Mouse (Mus musculus) hindbrain, postnatal 0 days (tissue): ENCODE results near the gene Msantd2. TPM values are rescaled to one million over a fixed set of nuclear protein-coding genes. Genes with fewer than 3 reads are reported as not detected.

Experiments
- ATAC-seq: fragments of 200-750 bp; cut with Nextera tagmentation; 2 replicates; pipeline ENCODE4 v1.8.0; 2017; ENCODE audit warnings: mild to moderate bottlenecking, moderate TSS enrichment, moderate library complexity
- DNase-seq: peaks from one replicate; pipeline ENCODE4 v3.0.0-alpha.2; 2015; ENCODE audit warnings: low spot score
- H3K27ac ChIP-seq: fragments of 300-500 bp; sonication (generic); 2 replicates; pipeline ENCODE4 v1.5.1; 2014; ENCODE audit warnings: mild to moderate bottlenecking
- H3K27me3 ChIP-seq: fragments of 300-500 bp; sonication (generic); 2 replicates; pipeline ENCODE4 v1.6.1; 2014; ENCODE audit warnings: low read length, mixed read lengths; ENCODE audit not compliant: insufficient read depth
- H3K36me3 ChIP-seq: fragments of 300-500 bp; sonication (generic); 2 replicates; pipeline ENCODE4 v1.6.1; 2014; ENCODE audit warnings: low read length, mixed read lengths; ENCODE audit not compliant: insufficient read depth
- H3K4me1 ChIP-seq: fragments of 300-500 bp; sonication (generic); 2 replicates; pipeline ENCODE4 v1.6.1; 2014; ENCODE audit warnings: antibody characterized with exemption, low read length, mixed read lengths; ENCODE audit not compliant: insufficient read depth
- H3K4me2 ChIP-seq: fragments of 300-500 bp; sonication (generic); 2 replicates; pipeline ENCODE4 v1.6.1; 2014; ENCODE audit warnings: low read depth, mild to moderate bottlenecking, low read length, moderate library complexity, mixed read lengths
- H3K4me3 ChIP-seq: fragments of 300-500 bp; sonication (generic); 2 replicates; pipeline ENCODE4 v1.5.1; 2014; ENCODE audit warnings: low read length
- H3K9ac ChIP-seq: fragments of 300-500 bp; sonication (generic); replicated peaks from 2 replicates; pipeline ENCODE4 v1.6.1; 2014; ENCODE audit warnings: mild to moderate bottlenecking, low read length, moderate library complexity, mixed read lengths
- H3K9me3 ChIP-seq: fragments of 300-500 bp; sonication (generic); 2 replicates; pipeline ENCODE4 v1.6.1; 2016; ENCODE audit warnings: low read length, mixed read lengths
- CTCF ChIP-seq: IDR thresholded peaks from 2 replicates; pipeline ENCODE4 v1.5.1; 2016; ENCODE audit warnings: antibody characterized with exemption, control low read depth, low read depth
- WGBS: fragments of 180-500 bp; shearing (Covaris S2); extraction: QIAGEN DNeasy Blood & Tissue Kit; methylation state at CpG from one replicate; pipeline ENCODE4 v1.1.7; 2014; 5-methylcytosine and 5-hydroxymethylcytosine counted together
- polyA plus RNA-seq: library from polyadenylated mRNA; unstranded; fragments of >200 nt; fragmentation: Nextera tagmentation; extraction: Ambion mirVana; gene quantifications from 2 replicates; pipeline ENCODE4 v1.2.1, GENCODE M21; 2015
- total RNA-seq: library from RNA; depleted of rRNA; stranded (reverse); fragments of >200 nt; gene quantifications from 2 replicates; pipeline ENCODE4 v1.2.3, GENCODE M21; 2014; rRNA removed

Msantd2 gene
- total RNA-seq: 20.0 and 34.0 TPM in 2 replicates
- 16.1 and 17.8 TPM in 2 replicates for polyA plus RNA-seq

- no peaks in the 10 kb centered on the region for H3K4me1 ChIP-seq
- ATAC-seq (peak; percentile 97), DNase-seq (peak; percentile 89)
- no peaks in the 10 kb centered on the region for H3K9me3 ChIP-seq
- WGBS: 0% methylated on average over 44 of the region's 44 CpGs
- H3K4me2 ChIP-seq: peak within 1 kb of the TSS; percentile 83
- no peak for TF ChIP-seq CTCF
- no peaks in the 10 kb centered on the region for H3K36me3 ChIP-seq
- peak within 1 kb of the TSS; percentile 99 for H3K27ac ChIP-seq
- H3K9ac ChIP-seq: peak within 1 kb of the TSS; percentile 91
- peak within 1 kb of the TSS; percentile 98 for H3K4me3 ChIP-seq
- no peaks in the 10 kb centered on the region for H3K27me3 ChIP-seq
These were observed at the start of gene Msantd2 for GRCm38 (mm10) chr9:37488611-37489396. Gene Msantd2 (plus strand): TSS chr9:37489319.

- DNase-seq: no peak
- Histone ChIP-seq H3K4me2 (no peak overlapping the region), H3K4me1 (peaks cover 10% of the 10 kb centered on the region; the same call in 1 of the 2 replicates), H3K36me3 (no peaks in the 10 kb centered on the region), H3K27me3 (peaks cover 6% of the 10 kb centered on the region; the same call in 1 of the 2 replicates), H3K27ac (no peak overlapping the region), H3K9me3 (no peaks in the 10 kb centered on the region), H3K9ac (no peak overlapping the region), H3K4me3 (no peak overlapping the region)
- no peak for ATAC-seq
- TF ChIP-seq CTCF: no peak
- WGBS: 7% methylated on average over 5 of the region's 5 CpGs
These were observed 36.7 kb upstream of the Msantd2 start for GRCm38 (mm10) chr9:37452401-37452800.

- TF ChIP-seq CTCF: no peak
- ATAC-seq: no peak
- H3K36me3 ChIP-seq: no peaks in the 10 kb centered on the region
- 35% methylated on average over 4 of the region's 4 CpGs for WGBS
- peaks cover 6% of the 10 kb centered on the region; the same call in 1 of the 2 replicates for H3K27me3 ChIP-seq
- H3K9me3 ChIP-seq: no peaks in the 10 kb centered on the region
- no peak overlapping the region for H3K27ac ChIP-seq
- no peak overlapping the region for H3K4me2 ChIP-seq
- no peak overlapping the region for H3K9ac ChIP-seq
- DNase-seq: no peak
- peaks cover 10% of the 10 kb centered on the region; the same call in 1 of the 2 replicates for H3K4me1 ChIP-seq
- H3K4me3 ChIP-seq: no peak overlapping the region
These were observed 35.8 kb upstream of the Msantd2 start for GRCm38 (mm10) chr9:37453328-37453727.

GRCm38 (mm10) chr9:37454011-37454492 lies 35.1 kb upstream of the Msantd2 start:
- Histone ChIP-seq H3K9me3 (no peaks in the 10 kb centered on the region), H3K4me3 (no peak overlapping the region)
- 11% methylated on average over 6 of the region's 6 CpGs for WGBS

GRCm38 (mm10) chr9:37454991-37455390 lies 34.1 kb upstream of the Msantd2 start:
- WGBS: 37% methylated on average over 3 of the region's 3 CpGs
- no peak for DNase-seq
- H3K4me2 ChIP-seq: no peak overlapping the region

More at GRCm38 (mm10) chr9:37454011-37454492, 35.1 kb upstream of the Msantd2 start:
- peaks cover 10% of the 10 kb centered on the region; the same call in 1 of the 2 replicates for H3K4me1 ChIP-seq
- H3K9ac ChIP-seq: no peak overlapping the region
- DNase-seq: no peak
- H3K4me2 ChIP-seq: no peak overlapping the region
- no peak for ATAC-seq
- H3K27ac ChIP-seq: no peak overlapping the region
- peaks cover 6% of the 10 kb centered on the region; the same call in 1 of the 2 replicates for H3K27me3 ChIP-seq
- no peak for TF ChIP-seq CTCF
- no peaks in the 10 kb centered on the region for H3K36me3 ChIP-seq

GRCm38 (mm10) chr9:37455868-37456267 lies 33.3 kb upstream of the Msantd2 start:
- ATAC-seq (no peak), DNase-seq (no peak)
- Histone ChIP-seq H3K4me2 (peak overlapping the region; percentile 54), H3K9ac (0 out of 2 replicates have a peak overlapping the region, but pooled peaks have one; percentile 28), H3K27ac (no peak overlapping the region), H3K4me1 (peaks cover 10% of the 10 kb centered on the region; the same call in 1 of the 2 replicates), H3K4me3 (0 out of 2 replicates have a peak overlapping the region, but pooled peaks have one; percentile 26), H3K36me3 (no peaks in the 10 kb centered on the region), H3K27me3 (peaks cover 6% of the 10 kb centered on the region; the same call in 1 of the 2 replicates), H3K9me3 (no peaks in the 10 kb centered on the region)
- no peak for TF ChIP-seq CTCF
- WGBS: 4% methylated on average over 8 of the region's 8 CpGs

More at GRCm38 (mm10) chr9:37454991-37455390, 34.1 kb upstream of the Msantd2 start:
- no peak for ATAC-seq
- no peak for TF ChIP-seq CTCF
- Histone ChIP-seq H3K27ac (no peak overlapping the region), H3K36me3 (no peaks in the 10 kb centered on the region), H3K9me3 (no peaks in the 10 kb centered on the region), H3K4me1 (peaks cover 10% of the 10 kb centered on the region; the same call in 1 of the 2 replicates), H3K27me3 (peaks cover 6% of the 10 kb centered on the region; the same call in 1 of the 2 replicates), H3K9ac (no peak overlapping the region), H3K4me3 (no peak overlapping the region)
